In genomic region chr11:50841023-50841735, GRCm38 (mm10) we compare ENCODE assay signal across 8 mouse cellular contexts. TPM values are rescaled to one million over a fixed set of nuclear protein-coding genes. Genes with fewer than 3 reads are reported as not detected.
DNase-seq lines count a peak whose midpoint lies in the region; ATAC-seq and TF ChIP-seq lines count a peak whose summit lies in the region.

TSS of gene Zfp879 (minus strand) at chr11:50841552.

- peak within 1 kb of the TSS; percentile 32 for H3K9ac ChIP-seq in intestine, postnatal 0 days (ENCODE audit: low read depth, low read length)

- H3K36me3 ChIP-seq in intestine, postnatal 0 days (ENCODE audit: control insufficient read depth, insufficient read depth), result no peaks in the 10 kb centered on the region
- no peaks in the 10 kb centered on the region for H3K36me3 ChIP-seq in midbrain, embryonic 10.5 days

- DNase-seq in adrenal gland, postnatal 10 days, result peak; percentile 91
- peak; percentile 90 for DNase-seq in embryo, embryonic 11.5 days (ENCODE audit: low read depth, low spot score)
- DNase-seq in left cerebral cortex, postnatal 25 days (ENCODE audit: low spot score in 2 of 2), result peak; percentile 96 to 98
- peak; percentile 91 for DNase-seq in midbrain, embryonic 10.5 days (ENCODE audit: low spot score)
- DNase-seq in skeletal muscle tissue, adult 2 months (ENCODE audit: low read depth, low spot score), result peak; percentile 92
- DNase-seq in adipocyte (ENCODE audit: low spot score), result no peak

- H3K4me3 ChIP-seq in intestine, postnatal 0 days (ENCODE audit: low read depth, low read length), result peak within 1 kb of the TSS; percentile 40
- H3K4me3 ChIP-seq in midbrain, embryonic 10.5 days, result peak within 1 kb of the TSS; percentile 57

- H3K27me3 ChIP-seq in intestine, postnatal 0 days (replicated peaks; ENCODE audit: control insufficient read depth, insufficient read depth, low read length), result no peaks in the 10 kb centered on the region
- no peaks in the 10 kb centered on the region for H3K27me3 ChIP-seq in midbrain, embryonic 10.5 days (ENCODE audit: low read depth, poor library complexity, severe bottlenecking)

- no peaks in the 10 kb centered on the region for H3K9me3 ChIP-seq in intestine, postnatal 0 days (ENCODE audit: control insufficient read depth)
- no peaks in the 10 kb centered on the region for H3K9me3 ChIP-seq in midbrain, embryonic 10.5 days (replicated peaks)

- H3K4me2 ChIP-seq in intestine, postnatal 0 days (replicated peaks; ENCODE audit: low read depth), result peak within 1 kb of the TSS; percentile 68

- WGBS in intestine, postnatal 0 days, result 16% methylated on average over 22 of the region's 22 CpGs
- 26% methylated on average over 22 of the region's 22 CpGs for WGBS in midbrain, embryonic 10.5 days

- H3K27ac ChIP-seq in intestine, postnatal 0 days (ENCODE audit: low read depth, low read length), result no peak within 1 kb of the TSS; the same call in 1 of the 2 replicates
- H3K27ac ChIP-seq in midbrain, embryonic 10.5 days (replicated peaks), result peak within 1 kb of the TSS; percentile 87

- TF ChIP-seq CTCF in intestine, postnatal 0 days (IDR thresholded peaks at IDR 0.05; ENCODE audit: low read depth), result no peak

- peak; percentile 96 for ATAC-seq in granulocyte monocyte progenitor cell, adult 5-6 weeks (replicated peaks; ENCODE audit: poor library complexity, severe bottlenecking)
- peak; percentile 87 for ATAC-seq in intestine, postnatal 0 days

- intact Hi-C loops in left cerebral cortex, postnatal 25 days (cut with DNase I), result loop anchor here (2.0 to 5.0 kb wide), 2 partner anchors 46 to 76 kb away; partner anchors contain the start of genes Zfp2 and Zfp454

- H3K4me1 ChIP-seq in intestine, postnatal 0 days (replicated peaks; ENCODE audit: control insufficient read depth, insufficient read depth, low read length), result no peaks in the 10 kb centered on the region
- peaks cover 14% of the 10 kb centered on the region for H3K4me1 ChIP-seq in midbrain, embryonic 10.5 days

RNA-seq across cellular contexts. Expression of gene Zfp879, which starts in this region (rescaled TPM):
- 1 to 10 TPM in 1 of 2 experiments, under 1 TPM in 1; 0.57 to 1.5 TPM for total RNA-seq in adrenal gland, postnatal 10 days (2021)
- not detected in 2 replicates for total RNA-seq in granulocyte monocyte progenitor cell, adult 5-6 weeks (2014; fragmentation: Nextera tagmentation)
- total RNA-seq in granulocyte monocyte progenitor cell, adult 5-6 weeks (2017), result 0.30 and 0.77 TPM in 2 replicates
- 0.08 and 0.18 TPM in 2 replicates for polyA plus RNA-seq in intestine, postnatal 0 days (2015; fragmentation: Nextera tagmentation; extraction: Ambion mirVana)
- total RNA-seq in left cerebral cortex, postnatal 25 days (2021), result 1 to 10 TPM; 2.7 to 3.6 TPM
- 0.85 and 0.91 TPM in 2 replicates for polyA plus RNA-seq in midbrain, embryonic 10.5 days (2016; fragmentation: Nextera tagmentation; extraction: Ambion mirVana)

Comparison
In these comparisons a context has a peak if more than half of its experiments do, and no peak if none do; other contexts are left out.
1. Peak in ATAC-seq in granulocyte monocyte progenitor cell, adult 5-6 weeks; RNA of the gene not detected or under 1 TPM.
2. Peak in ATAC-seq, H3K4me3 ChIP-seq, H3K9ac ChIP-seq and H3K4me2 ChIP-seq in intestine, postnatal 0 days; RNA of the gene not detected or under 1 TPM.
3. Peak in DNase-seq, H3K4me3 ChIP-seq and H3K27ac ChIP-seq in midbrain, embryonic 10.5 days; RNA of the gene not detected or under 1 TPM.